19 mouse cellular contexts compared by ENCODE assay signal in genomic region chr9:118791231-118791630, GRCm38 (mm10).
A peak's percentile ranks its signal among the peaks of the same experiment; 100 is the strongest.
DNase-seq lines count a peak whose midpoint lies in the region; ATAC-seq lines count a peak whose summit lies in the region.
"Had no signal": no experiment of that assay in that cellular context is flagged by ENCODE, and none has a peak within 500 bp of the region (broad histone marks: within the 10 kb centered on the region; RNA-seq: fewer than 3 reads in every experiment).

No protein-coding gene starts in this region.

- H3K9me3 ChIP-seq in forebrain, embryonic 13.5 days (replicated peaks): no peaks in the 10 kb centered on the region
- no peaks in the 10 kb centered on the region for H3K9me3 ChIP-seq in forebrain, embryonic 10.5 days
- H3K9me3 ChIP-seq in hindbrain, embryonic 15.5 days: no peaks in the 10 kb centered on the region
- H3K9me3 ChIP-seq in neural tube, embryonic 14.5 days (ENCODE audit: control insufficient read depth, low read length): no peaks in the 10 kb centered on the region
- H3K9me3 ChIP-seq: embryonic facial prominence, embryonic 15.5 days; limb, embryonic 15.5 days had no signal

- no peak overlapping the region for H3K4me3 ChIP-seq in forebrain, embryonic 13.5 days
- H3K4me3 ChIP-seq in forebrain, embryonic 10.5 days: no peak overlapping the region
- no peak overlapping the region for H3K4me3 ChIP-seq in hindbrain, embryonic 15.5 days
- no peak overlapping the region for H3K4me3 ChIP-seq in neural tube, embryonic 14.5 days (ENCODE audit: low read depth, low read length)
- H3K4me3 ChIP-seq: embryonic facial prominence, embryonic 15.5 days; limb, embryonic 15.5 days had no signal

- no peaks in the 10 kb centered on the region for H3K36me3 ChIP-seq in forebrain, embryonic 13.5 days (ENCODE audit: poor library complexity, severe bottlenecking)
- no peaks in the 10 kb centered on the region for H3K36me3 ChIP-seq in forebrain, embryonic 10.5 days (replicated peaks)
- no peaks in the 10 kb centered on the region for H3K36me3 ChIP-seq in hindbrain, embryonic 15.5 days
- H3K36me3 ChIP-seq in neural tube, embryonic 14.5 days (ENCODE audit: control insufficient read depth, insufficient read depth, low read length): no peaks in the 10 kb centered on the region
- H3K36me3 ChIP-seq: embryonic facial prominence, embryonic 15.5 days; limb, embryonic 15.5 days had no signal

- DNase-seq in forebrain, embryonic 10.5 days (ENCODE audit: extremely low spot score, low spot score): no peak
- peak; percentile 38 for DNase-seq in brain, adult 2 months (ENCODE audit: low read depth, low spot score)
- DNase-seq in kidney, postnatal 36 days: no peak
- no peak for DNase-seq in embryo, embryonic 9.5 days (ENCODE audit: extremely low spot score)
- DNase-seq in spleen, postnatal 4 days (ENCODE audit: low spot score in 2 of 2): no peak
- DNase-seq: adrenal gland, postnatal 14 days; cerebellum, adult 11-12 months; cerebellum, postnatal 25 days; embryo, embryonic 11 days; kidney, adult 11 months; kidney, postnatal 10 days; right cerebral cortex, postnatal 4 days had no signal

- no peaks in the 10 kb centered on the region for H3K27me3 ChIP-seq in forebrain, embryonic 13.5 days
- H3K27me3 ChIP-seq in forebrain, embryonic 10.5 days (ENCODE audit: poor library complexity, severe bottlenecking): no peaks in the 10 kb centered on the region
- H3K27me3 ChIP-seq in hindbrain, embryonic 15.5 days: no peaks in the 10 kb centered on the region
- no peaks in the 10 kb centered on the region for H3K27me3 ChIP-seq in neural tube, embryonic 14.5 days (ENCODE audit: control insufficient read depth, insufficient read depth, low read length)
- H3K27me3 ChIP-seq: embryonic facial prominence, embryonic 15.5 days; limb, embryonic 15.5 days had no signal

- 56% methylated on average over 3 of the region's 3 CpGs for WGBS in forebrain, embryonic 13.5 days
- 90% methylated on average over 3 of the region's 3 CpGs for WGBS in forebrain, embryonic 10.5 days
- 36% methylated on average over 3 of the region's 3 CpGs for WGBS in hindbrain, embryonic 15.5 days
- 39% methylated on average over 3 of the region's 3 CpGs for WGBS in neural tube, embryonic 14.5 days

- H3K4me1 ChIP-seq in forebrain, embryonic 13.5 days: peaks cover 6% of the 10 kb centered on the region
- H3K4me1 ChIP-seq in forebrain, embryonic 10.5 days: peaks cover 23% of the 10 kb centered on the region
- peaks cover 12% of the 10 kb centered on the region for H3K4me1 ChIP-seq in hindbrain, embryonic 15.5 days (replicated peaks)
- H3K4me1 ChIP-seq in neural tube, embryonic 14.5 days (ENCODE audit: control insufficient read depth, insufficient read depth, low read length): 0 out of 2 replicates have a peak, but pooled peaks cover 7% of the 10 kb centered on the region

- no peak overlapping the region for H3K27ac ChIP-seq in forebrain, embryonic 13.5 days
- no peak overlapping the region for H3K27ac ChIP-seq in forebrain, embryonic 10.5 days
- H3K27ac ChIP-seq in hindbrain, embryonic 15.5 days (replicated peaks): peak overlapping the region; percentile 34
- H3K27ac ChIP-seq in neural tube, embryonic 14.5 days (ENCODE audit: low read depth, low read length): peak overlapping the region; percentile 64
- H3K27ac ChIP-seq: embryonic facial prominence, embryonic 15.5 days; limb, embryonic 15.5 days; stomach, postnatal 0 days had no signal

- no peak overlapping the region for H3K9ac ChIP-seq in forebrain, embryonic 13.5 days
- H3K9ac ChIP-seq in hindbrain, embryonic 15.5 days: no peak overlapping the region
- H3K9ac ChIP-seq in neural tube, embryonic 14.5 days (replicated peaks; ENCODE audit: low read depth, low read length): no peak overlapping the region
- H3K9ac ChIP-seq: embryonic facial prominence, embryonic 15.5 days; limb, embryonic 15.5 days had no signal

- no peak overlapping the region for H3K4me2 ChIP-seq in forebrain, embryonic 13.5 days
- H3K4me2 ChIP-seq in hindbrain, embryonic 15.5 days: no peak overlapping the region
- H3K4me2 ChIP-seq in neural tube, embryonic 14.5 days (ENCODE audit: low read depth, low read length): no peak overlapping the region
- H3K4me2 ChIP-seq: embryonic facial prominence, embryonic 15.5 days; limb, embryonic 15.5 days had no signal

- ATAC-seq in forebrain, embryonic 13.5 days: 0 out of 2 replicates have a peak, but pooled peaks have one; percentile 30
- ATAC-seq in hindbrain, embryonic 15.5 days (ENCODE audit: low FRiP score, low read depth): peak; percentile 84
- ATAC-seq in neural tube, embryonic 14.5 days (ENCODE audit: low read depth): peak; percentile 79
- ATAC-seq: lung, postnatal 0 days had no signal

Comparison
In these comparisons a context has a peak if more than half of its experiments do, and no peak if none do; other contexts are left out.
1. ATAC-seq: peak in every context shown above with its lines; median percentile 84 in hindbrain, embryonic 15.5 days; 79 in neural tube, embryonic 14.5 days; 30 in forebrain, embryonic 13.5 days.
2. H3K27ac ChIP-seq: peak in hindbrain, embryonic 15.5 days (single experiment) and neural tube, embryonic 14.5 days (single experiment); none in forebrain, embryonic 13.5 days (single experiment) and forebrain, embryonic 10.5 days (single experiment).